Mouse (Mus musculus): ENCODE measurements at regions not wholly inside any gene's neighbourhood (a gene's known extent, or its start where the extent isn't known, plus 50 kb on each side); places are given as distances from the start of the nearest gene placed in this dataset.

- 36% methylated on average over 25 of the region's 25 CpGs for WGBS (ENCODE audit: insufficient replicate concordance)
- peak; percentile 89 for ATAC-seq
- H3K9ac ChIP-seq (replicated peaks) = no peak overlapping the region
These were observed 83.9 kb upstream of the Zfp366 start for GRCm38 (mm10) chr13:99100430-99101409.

GRCm38 (mm10) chr13:99099794-99100429, 84.7 kb upstream of the Zfp366 start:
- H3K27me3 ChIP-seq (ENCODE audit: insufficient read depth, low read length) = no peaks in the 10 kb centered on the region
- peaks cover 20% of the 10 kb centered on the region for H3K4me1 ChIP-seq (ENCODE audit: insufficient read depth)
- H3K27ac ChIP-seq (ENCODE audit: low read depth) = peak overlapping the region; percentile 57
- no peak for DNase-seq
- ATAC-seq = no peak
- TF ChIP-seq EP300 (IDR thresholded peaks at IDR 0.05; ENCODE audit: low read depth) (no peak), CTCF (IDR thresholded peaks at IDR 0.05; ENCODE audit: low read depth) (no peak)
- H3K36me3 ChIP-seq (replicated peaks; ENCODE audit: insufficient read depth, low read length) = no peaks in the 10 kb centered on the region
- H3K4me2 ChIP-seq (ENCODE audit: low read depth, low read length) = peak overlapping the region; percentile 64
- no peaks in the 10 kb centered on the region for H3K9me3 ChIP-seq (ENCODE audit: low read length)
- 46% methylated on average over 6 of the region's 6 CpGs for WGBS (ENCODE audit: insufficient replicate concordance)
- no peak overlapping the region for H3K9ac ChIP-seq (replicated peaks)
- peak overlapping the region; percentile 2; the same call in 1 of the 2 replicates for H3K4me3 ChIP-seq (ENCODE audit: low read depth, low read length)

More at GRCm38 (mm10) chr13:99100430-99101409, 83.9 kb upstream of the Zfp366 start:
- Histone ChIP-seq H3K9me3 (ENCODE audit: low read length) (no peaks in the 10 kb centered on the region), H3K27me3 (ENCODE audit: insufficient read depth, low read length) (no peaks in the 10 kb centered on the region), H3K4me2 (ENCODE audit: low read depth, low read length) (peak overlapping the region; percentile 64), H3K4me1 (ENCODE audit: insufficient read depth) (peaks cover 20% of the 10 kb centered on the region), H3K27ac (ENCODE audit: low read depth) (peak overlapping the region; percentile 57), H3K4me3 (ENCODE audit: low read depth, low read length) (peak overlapping the region; percentile 2; the same call in 1 of the 2 replicates), H3K36me3 (replicated peaks; ENCODE audit: insufficient read depth, low read length) (no peaks in the 10 kb centered on the region)
- TF ChIP-seq CTCF (IDR thresholded peaks at IDR 0.05; ENCODE audit: low read depth) (no peak), EP300 (IDR thresholded peaks at IDR 0.05; ENCODE audit: low read depth) (no peak)
- peak; percentile 31 for DNase-seq

- Histone ChIP-seq H3K9me3 (ENCODE audit: low read length) (no peaks in the 10 kb centered on the region), H3K4me3 (ENCODE audit: low read depth, low read length) (no peak overlapping the region), H3K4me2 (ENCODE audit: low read depth, low read length) (no peak overlapping the region), H3K36me3 (replicated peaks; ENCODE audit: insufficient read depth, low read length) (no peaks in the 10 kb centered on the region), H3K27me3 (ENCODE audit: insufficient read depth, low read length) (no peaks in the 10 kb centered on the region), H3K4me1 (ENCODE audit: insufficient read depth) (peaks cover 20% of the 10 kb centered on the region), H3K9ac (replicated peaks) (no peak overlapping the region), H3K27ac (ENCODE audit: low read depth) (no peak overlapping the region)
- no peak for DNase-seq
- TF ChIP-seq EP300 (IDR thresholded peaks at IDR 0.05; ENCODE audit: low read depth) (no peak), CTCF (IDR thresholded peaks at IDR 0.05; ENCODE audit: low read depth) (no peak)
- ATAC-seq = no peak
- WGBS (ENCODE audit: insufficient replicate concordance) = 79% methylated on average over 7 of the region's 7 CpGs
These were observed 85.4 kb upstream of the Zfp366 start for GRCm38 (mm10) chr13:99099226-99099625.

- Histone ChIP-seq H3K36me3 (replicated peaks; ENCODE audit: insufficient read depth, low read length) (no peaks in the 10 kb centered on the region), H3K9me3 (ENCODE audit: low read length) (no peaks in the 10 kb centered on the region), H3K9ac (replicated peaks) (no peak overlapping the region), H3K27ac (ENCODE audit: low read depth) (no peak overlapping the region), H3K4me3 (ENCODE audit: low read depth, low read length) (no peak overlapping the region), H3K4me2 (ENCODE audit: low read depth, low read length) (no peak overlapping the region), H3K27me3 (ENCODE audit: insufficient read depth, low read length) (no peaks in the 10 kb centered on the region), H3K4me1 (ENCODE audit: insufficient read depth) (peaks cover 20% of the 10 kb centered on the region)
- DNase-seq (no peak), ATAC-seq (no peak)
- no peak for TF ChIP-seq CTCF (IDR thresholded peaks at IDR 0.05; ENCODE audit: low read depth)
- TF ChIP-seq EP300 (IDR thresholded peaks at IDR 0.05; ENCODE audit: low read depth) = no peak
- 89% methylated on average over 6 of the region's 6 CpGs for WGBS (ENCODE audit: insufficient replicate concordance)
These were observed 86.7 kb upstream of the Zfp366 start for GRCm38 (mm10) chr13:99097606-99098545.

- H3K9me3 ChIP-seq (ENCODE audit: low read length) = no peaks in the 10 kb centered on the region
- H3K27ac ChIP-seq (ENCODE audit: low read depth) = no peak overlapping the region
- TF ChIP-seq EP300 (IDR thresholded peaks at IDR 0.05; ENCODE audit: low read depth) = no peak
- no peak for TF ChIP-seq CTCF (IDR thresholded peaks at IDR 0.05; ENCODE audit: low read depth)
- no peak overlapping the region for H3K4me3 ChIP-seq (ENCODE audit: low read depth, low read length)
- H3K9ac ChIP-seq (replicated peaks) = no peak overlapping the region
- H3K4me2 ChIP-seq (ENCODE audit: low read depth, low read length) = no peak overlapping the region
- no peak for DNase-seq
- ATAC-seq = no peak
- peaks cover 20% of the 10 kb centered on the region for H3K4me1 ChIP-seq (ENCODE audit: insufficient read depth)
- no peaks in the 10 kb centered on the region for H3K36me3 ChIP-seq (replicated peaks; ENCODE audit: insufficient read depth, low read length)
- no peaks in the 10 kb centered on the region for H3K27me3 ChIP-seq (ENCODE audit: insufficient read depth, low read length)
- 88% methylated on average over 6 of the region's 6 CpGs for WGBS (ENCODE audit: insufficient replicate concordance)
These were observed 87.8 kb upstream of the Zfp366 start for GRCm38 (mm10) chr13:99096837-99097236.
